Mouse (Mus musculus) ES-Bruce4 (cell line): ENCODE measurements around the gene Epb41l1. TPM values are rescaled to one million over a fixed set of nuclear protein-coding genes. Genes with fewer than 3 reads are reported as not detected.
A peak's percentile ranks its signal among the peaks of the same experiment; 100 is the strongest.

Source experiments
- H3K27ac ChIP-seq: 2 replicates; pipeline ENCODE4 v1.5.1; 2012; ENCODE audit warnings: low read length, inconsistent platforms; ENCODE audit not compliant: insufficient read depth
- H3K27me3 ChIP-seq: 2 replicates; pipeline ENCODE4 v1.6.1; 2012; ENCODE audit warnings: mild to moderate bottlenecking, low read length, inconsistent platforms; ENCODE audit not compliant: control insufficient read depth, poor library complexity, insufficient read depth, severe bottlenecking
- H3K36me3 ChIP-seq: 2 replicates; pipeline ENCODE4 v1.6.1; 2012; ENCODE audit warnings: inconsistent platforms, mild to moderate bottlenecking, low read length, moderate library complexity; ENCODE audit not compliant: control insufficient read depth, poor library complexity, insufficient read depth, severe bottlenecking
- H3K4me1 ChIP-seq: one replicate; pipeline ENCODE4 v1.8.1; 2011; ENCODE audit warnings: low read length; ENCODE audit not compliant: control insufficient read depth, insufficient read depth
- H3K4me3 ChIP-seq: 2 replicates; pipeline ENCODE4 v1.5.1; 2011; ENCODE audit warnings: low read depth, mild to moderate bottlenecking, low read length
- H3K9ac ChIP-seq: 2 replicates; pipeline ENCODE4 v1.6.1; 2012; ENCODE audit warnings: low read depth, mild to moderate bottlenecking, inconsistent platforms; ENCODE audit not compliant: poor library complexity, severe bottlenecking
- H3K9me3 ChIP-seq: replicated peaks from 2 replicates; pipeline ENCODE4 v1.6.1; 2012; ENCODE audit warnings: mild to moderate bottlenecking, low read length, inconsistent platforms; ENCODE audit not compliant: control insufficient read depth, poor library complexity, insufficient read depth, severe bottlenecking
- CTCF ChIP-seq: IDR thresholded peaks from one replicate; pipeline ENCODE4 v1.8.1; 2011; ENCODE audit warnings: low read depth, low read length
- EP300 ChIP-seq: IDR thresholded peaks from 2 replicates; pipeline ENCODE4 v1.6.1; 2011; ENCODE audit warnings: low read depth, low read length; ENCODE audit not compliant: insufficient read depth
- POLR2A ChIP-seq: IDR thresholded peaks from one replicate; pipeline ENCODE4 v1.8.1; 2011; ENCODE audit warnings: low read length; ENCODE audit not compliant: insufficient read depth
- polyA plus RNA-seq: library from polyadenylated mRNA; stranded (reverse); fragments of >200 nt; gene quantifications from 2 replicates; pipeline ENCODE4 v1.2.4, GENCODE M21; 2011; ENCODE audit warnings: low read depth; ENCODE audit not compliant: missing spikeins, insufficient read depth, insufficient read length

Gene Epb41l1
- polyA plus RNA-seq, 1 experiment = 23.6 TPM

DNA sequence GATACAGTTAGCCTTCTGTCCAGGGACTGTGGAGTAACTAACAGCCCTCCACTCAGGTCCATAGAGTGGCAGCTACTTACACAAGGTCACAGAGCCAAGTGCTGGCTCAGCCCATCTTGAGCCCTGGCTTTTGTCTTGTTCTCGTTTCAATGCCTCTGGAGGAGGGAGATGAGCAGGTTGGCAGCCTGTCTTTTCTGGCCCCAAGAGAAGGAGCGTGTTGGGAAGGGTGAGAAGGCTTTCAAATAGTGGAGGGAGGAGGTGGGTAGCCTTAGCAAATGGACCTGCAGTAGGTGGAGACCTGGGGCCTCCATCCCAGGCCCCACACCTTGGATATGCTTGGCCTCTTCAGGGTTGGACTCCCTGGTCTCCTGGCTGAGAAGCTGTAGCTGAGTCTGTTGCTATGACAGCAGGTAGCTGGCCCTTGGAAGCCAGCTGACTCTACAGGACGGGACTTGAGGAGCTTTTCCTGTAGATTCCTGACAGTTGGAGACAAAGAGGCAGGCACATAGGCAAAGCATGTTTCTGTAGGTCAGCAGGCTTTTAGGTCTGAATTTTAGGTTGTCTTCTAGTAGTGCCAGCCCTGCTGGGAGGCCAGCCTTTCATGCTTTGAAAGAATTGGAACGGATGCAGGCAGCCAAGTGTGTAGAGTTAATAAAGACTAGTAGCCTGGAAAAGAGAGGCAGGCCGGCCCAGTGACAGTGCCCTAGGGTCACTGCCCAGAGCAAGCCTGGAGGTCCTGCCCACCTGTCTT lies 76.3 kb downstream of the Epb41l1 start:
- no peaks in the 10 kb centered on the region for H3K36me3 ChIP-seq
- H3K9ac ChIP-seq = no peak overlapping the region
- no peak overlapping the region for H3K27ac ChIP-seq
- TF ChIP-seq CTCF (no peak), POLR2A (no peak), EP300 (no peak)
- H3K9me3 ChIP-seq = no peaks in the 10 kb centered on the region
- H3K4me1 ChIP-seq = no peaks in the 10 kb centered on the region
- no peak overlapping the region for H3K4me3 ChIP-seq
- H3K27me3 ChIP-seq = no peaks in the 10 kb centered on the region

- Histone ChIP-seq H3K9ac (no peak overlapping the region), H3K4me3 (no peak overlapping the region), H3K27ac (no peak overlapping the region), H3K36me3 (no peaks in the 10 kb centered on the region), H3K27me3 (no peaks in the 10 kb centered on the region), H3K9me3 (no peaks in the 10 kb centered on the region), H3K4me1 (no peaks in the 10 kb centered on the region)
- no peak for TF ChIP-seq POLR2A
- peak; percentile 76 for TF ChIP-seq CTCF
Measured at GRCm38 (mm10) chr2:156497915-156498314, 77.2 kb downstream of the Epb41l1 start.

DNA sequence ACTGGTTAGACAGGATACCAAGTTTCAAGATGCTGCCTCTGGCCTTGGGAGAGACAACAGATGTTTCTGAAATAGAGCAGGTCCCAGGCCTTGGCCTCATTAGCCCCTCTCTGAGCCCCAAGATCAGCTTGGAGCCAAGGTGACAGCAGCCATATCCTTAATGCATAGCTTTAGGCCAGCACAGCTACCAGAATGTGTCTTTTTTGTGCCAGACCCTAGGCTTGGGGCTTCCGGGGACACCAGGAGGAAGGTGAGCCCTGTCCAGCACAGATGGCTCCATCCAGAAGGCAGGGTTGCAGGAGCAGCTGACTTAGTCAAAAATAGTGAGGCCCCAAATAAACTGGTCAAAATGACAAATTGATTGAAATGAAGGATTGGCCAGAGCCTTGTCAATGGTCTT lies 80.3 kb downstream of the Epb41l1 start:
- TF ChIP-seq EP300 (no peak), CTCF (no peak), POLR2A (no peak)
- Histone ChIP-seq H3K4me3 (no peak overlapping the region), H3K9ac (no peak overlapping the region), H3K27me3 (no peaks in the 10 kb centered on the region), H3K4me1 (no peaks in the 10 kb centered on the region), H3K36me3 (no peaks in the 10 kb centered on the region), H3K27ac (no peak overlapping the region), H3K9me3 (no peaks in the 10 kb centered on the region)

GRCm38 (mm10) chr2:156505533-156505932 lies 84.8 kb downstream of the Epb41l1 start:
- H3K9ac ChIP-seq = no peak overlapping the region
- TF ChIP-seq CTCF (no peak), EP300 (no peak), POLR2A (no peak)
- no peaks in the 10 kb centered on the region for H3K27me3 ChIP-seq
- no peaks in the 10 kb centered on the region for H3K9me3 ChIP-seq
- peaks cover 4% of the 10 kb centered on the region for H3K4me1 ChIP-seq
- H3K4me3 ChIP-seq = no peak overlapping the region
- H3K27ac ChIP-seq = no peak overlapping the region
- H3K36me3 ChIP-seq = no peaks in the 10 kb centered on the region

DNA sequence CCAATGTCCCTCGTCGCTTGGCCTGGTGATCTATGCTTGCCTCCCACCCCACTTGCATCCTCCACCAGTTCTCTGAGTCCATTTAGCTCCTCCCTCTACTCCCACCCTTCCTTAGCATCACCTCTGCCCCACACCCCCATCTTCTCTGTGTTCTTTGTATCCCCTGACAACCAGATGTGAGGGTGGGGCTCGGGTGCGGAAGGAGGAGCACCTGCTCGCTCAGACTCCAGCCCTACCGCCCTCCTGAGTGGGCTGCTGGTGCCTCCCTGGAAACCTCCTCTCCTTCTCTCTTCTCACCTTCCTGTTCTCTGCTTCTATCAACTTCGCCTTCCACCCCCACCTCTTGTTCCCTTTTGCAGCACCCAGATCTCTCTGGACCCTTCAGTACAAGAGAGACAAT lies 91.3 kb downstream of the Epb41l1 start:
- Histone ChIP-seq H3K4me3 (no peak overlapping the region), H3K9ac (no peak overlapping the region), H3K4me1 (peaks cover 7% of the 10 kb centered on the region), H3K27ac (no peak overlapping the region), H3K27me3 (no peaks in the 10 kb centered on the region), H3K9me3 (no peaks in the 10 kb centered on the region), H3K36me3 (no peaks in the 10 kb centered on the region)
- TF ChIP-seq EP300 (no peak), POLR2A (no peak), CTCF (no peak)

DNA sequence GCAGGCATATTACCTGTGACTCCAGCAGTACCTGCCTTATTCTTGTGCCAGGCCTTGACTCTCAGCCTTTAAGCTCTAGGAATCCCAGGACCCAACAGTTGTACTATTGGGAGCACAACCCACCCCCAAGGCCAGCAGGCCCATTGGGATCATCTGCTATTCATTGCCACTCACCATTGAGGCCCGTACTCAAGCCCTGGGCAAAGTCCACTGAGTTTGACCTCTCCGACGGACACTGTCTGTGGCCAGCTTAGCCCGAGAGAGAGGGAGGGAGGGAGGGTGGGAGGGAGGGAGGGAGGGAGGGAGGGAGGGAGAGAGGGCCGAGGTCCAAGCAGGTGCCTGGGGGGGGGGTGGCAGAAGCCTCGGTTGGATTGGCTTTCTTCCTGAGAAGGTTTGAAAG lies 91.9 kb downstream of the Epb41l1 start:
- Histone ChIP-seq H3K27ac (no peak overlapping the region), H3K9me3 (no peaks in the 10 kb centered on the region), H3K27me3 (no peaks in the 10 kb centered on the region), H3K4me1 (peaks cover 7% of the 10 kb centered on the region), H3K4me3 (no peak overlapping the region), H3K9ac (no peak overlapping the region), H3K36me3 (no peaks in the 10 kb centered on the region)
- no peak for TF ChIP-seq EP300
